Mouse (Mus musculus): ENCODE data around the gene Uhmk1.

The Uhmk1 gene

GRCm38 (mm10) chr1:170174814-170175332, 40.3 kb downstream of the Uhmk1 start, which contains the start of gene Uap1:
Gene Uap1, minus strand, starts transcription at chr1:170174957.
- peak; percentile 99 for DNase-seq

GRCm38 (mm10) chr1:170173991-170174813, 41.0 kb downstream of the Uhmk1 start:
- no peak for DNase-seq

GRCm38 (mm10) chr1:170167781-170168180, 47.4 kb downstream of the Uhmk1 start:
- DNase-seq, result no peak

GRCm38 (mm10) chr1:170164913-170165312, 50.3 kb downstream of the Uhmk1 start:
- DNase-seq, result no peak

GRCm38 (mm10) chr1:170164053-170164614, 51.1 kb downstream of the Uhmk1 start:
- DNase-seq, result no peak

- DNase-seq, result no peak
Measured at GRCm38 (mm10) chr1:170163398-170163943, 51.7 kb downstream of the Uhmk1 start.

GRCm38 (mm10) chr1:170161852-170162251, 53.3 kb downstream of the Uhmk1 start:
- DNase-seq, result no peak

- no peak for DNase-seq
Measured at GRCm38 (mm10) chr1:170160397-170160938, 54.7 kb downstream of the Uhmk1 start.

- DNase-seq, result no peak
Measured at GRCm38 (mm10) chr1:170159707-170160106, 55.5 kb downstream of the Uhmk1 start.

GRCm38 (mm10) chr1:170155761-170156160, 59.4 kb downstream of the Uhmk1 start:
- DNase-seq, result no peak

- DNase-seq, result no peak
Measured at GRCm38 (mm10) chr1:170155298-170155697, 59.9 kb downstream of the Uhmk1 start.

GRCm38 (mm10) chr1:170153986-170154385, 61.2 kb downstream of the Uhmk1 start:
- no peak for DNase-seq

GRCm38 (mm10) chr1:170152552-170152951, 62.6 kb downstream of the Uhmk1 start:
- DNase-seq, result no peak

GRCm38 (mm10) chr1:170150870-170151269, 64.3 kb downstream of the Uhmk1 start:
- DNase-seq, result no peak

GRCm38 (mm10) chr1:170149756-170150155, 65.4 kb downstream of the Uhmk1 start:
- DNase-seq, result no peak

GRCm38 (mm10) chr1:170148536-170148935, 66.7 kb downstream of the Uhmk1 start:
- DNase-seq, result no peak

- DNase-seq, result no peak
Measured at GRCm38 (mm10) chr1:170147651-170148448, 67.3 kb downstream of the Uhmk1 start.

GRCm38 (mm10) chr1:170145606-170146005, 69.6 kb downstream of the Uhmk1 start:
- DNase-seq, result no peak
